Mouse (Mus musculus) gastrocnemius, postnatal 14 days (tissue): ENCODE data around the gene Krtap9-5. TPM values are rescaled to one million over a fixed set of nuclear protein-coding genes. Genes with fewer than 3 reads are reported as not detected.

Source experiments
- total RNA-seq, 2 experiments: library from RNA; stranded (reverse); gene quantifications; 2 replicates each; pipeline ENCODE4 v1.2.3; 2021

Krtap9-5 gene
- total RNA-seq, 2 experiments from 2014 or later, result not detected

Other genes with a start within 250 kb of the Krtap9-5 start
- not detected for gene Gm14180, start 214.2 kb upstream of the Krtap9-5 start, total RNA-seq
- not detected for gene Gm11595, start 175.6 kb upstream of the Krtap9-5 start, total RNA-seq
- gene Krtap4-8, start 167.8 kb upstream of the Krtap9-5 start, total RNA-seq, result not detected
- gene Krtap4-9, start 163.3 kb upstream of the Krtap9-5 start, total RNA-seq, result not detected
- gene Gm11596, start 155.0 kb upstream of the Krtap9-5 start, total RNA-seq, result not detected
- gene Gm11569, start 149.5 kb upstream of the Krtap9-5 start, total RNA-seq, result not detected
- not detected for gene Gm11554, start 144.0 kb upstream of the Krtap9-5 start, total RNA-seq
- gene Krtap4-13, start 138.6 kb upstream of the Krtap9-5 start, total RNA-seq, result not detected
- gene Gm11564, start 132.8 kb upstream of the Krtap9-5 start, total RNA-seq, result not detected
- not detected for gene 2300003K06Rik, start 110.4 kb upstream of the Krtap9-5 start, total RNA-seq
- gene Krtap4-16, start 96.9 kb upstream of the Krtap9-5 start, total RNA-seq, result not detected
- gene Gm11568, start 90.6 kb upstream of the Krtap9-5 start, total RNA-seq, result not detected
- gene Gm11559, start 84.0 kb upstream of the Krtap9-5 start, total RNA-seq, result not detected
- gene Krtap9-1, start 75.1 kb upstream of the Krtap9-5 start, total RNA-seq, result not detected
- gene Gm11567, start 69.3 kb upstream of the Krtap9-5 start, total RNA-seq, result not detected
- not detected for gene Krtap31-1, start 40.6 kb upstream of the Krtap9-5 start, total RNA-seq
- not detected for gene Gm11565, start 33.7 kb upstream of the Krtap9-5 start, total RNA-seq
- not detected for gene Krtap31-2, start 12.2 kb upstream of the Krtap9-5 start, total RNA-seq
- not detected for gene Krtap29-1, start 30.6 kb downstream of the Krtap9-5 start, total RNA-seq
- not detected for gene Krtap16-1, start 38.1 kb downstream of the Krtap9-5 start, total RNA-seq
- not detected for gene Krtap17-1, start 45.5 kb downstream of the Krtap9-5 start, total RNA-seq
- gene Krt33a, start 67.7 kb downstream of the Krtap9-5 start, total RNA-seq, result under 1 TPM in 1 of 2 experiments, not detected in 1; 0.16 TPM
- gene Krt33b, start 81.4 kb downstream of the Krtap9-5 start, total RNA-seq, result under 1 TPM in 1 of 2 experiments, not detected in 1; 0.31 TPM
- not detected for gene Krt34, start 93.1 kb downstream of the Krtap9-5 start, total RNA-seq
- not detected for gene Krt31, start 102.1 kb downstream of the Krtap9-5 start, total RNA-seq
- not detected for gene Krt32, start 139.8 kb downstream of the Krtap9-5 start, total RNA-seq
- not detected for gene Krt35, start 147.8 kb downstream of the Krtap9-5 start, total RNA-seq
- not detected for gene Krt36, start 157.2 kb downstream of the Krtap9-5 start, total RNA-seq
- gene Krt13, start 173.1 kb downstream of the Krtap9-5 start, total RNA-seq, result not detected
- not detected for gene Krt15, start 187.5 kb downstream of the Krtap9-5 start, total RNA-seq
- under 1 TPM; 0.38 to 0.51 TPM for gene Krt19, start 200.2 kb downstream of the Krtap9-5 start, total RNA-seq
- not detected for gene Krt9, start 244.8 kb downstream of the Krtap9-5 start, total RNA-seq